Mouse (Mus musculus): ENCODE measurements around the gene Syn2.

Syn2 gene

GRCm38 (mm10) chr6:115134501-115135331 is at the start of gene Syn2:
TSS of gene Syn2 (plus strand) at chr6:115134902.
- peak; percentile 92 to 94 for DNase-seq (ENCODE audit: low spot score in 2 of 2)

GRCm38 (mm10) chr6:115085274-115085841 is 49.3 kb upstream of the Syn2 start:
- DNase-seq (ENCODE audit: low spot score in 2 of 2): peak; percentile 81 to 91

GRCm38 (mm10) chr6:115088314-115089106 is 46.2 kb upstream of the Syn2 start:
- no peak for DNase-seq (ENCODE audit: low spot score in 2 of 2)

GRCm38 (mm10) chr6:115091737-115092136 is 43.0 kb upstream of the Syn2 start:
- no peak for DNase-seq (ENCODE audit: low spot score in 2 of 2)

- no peak for DNase-seq (ENCODE audit: low spot score in 2 of 2)
Observed at GRCm38 (mm10) chr6:115102542-115102941, 32.2 kb upstream of the Syn2 start.

- no peak for DNase-seq (ENCODE audit: low spot score in 2 of 2)
Observed at GRCm38 (mm10) chr6:115111426-115111825, 23.3 kb upstream of the Syn2 start.

GRCm38 (mm10) chr6:115122181-115122580 is 12.5 kb upstream of the Syn2 start:
- DNase-seq (ENCODE audit: low spot score in 2 of 2): peak; percentile 32 to 69

- DNase-seq (ENCODE audit: low spot score in 2 of 2): peak; percentile 71 to 76
Observed at GRCm38 (mm10) chr6:115123262-115124201, 11.2 kb upstream of the Syn2 start.

GRCm38 (mm10) chr6:115124675-115125357 is 9.9 kb upstream of the Syn2 start:
- DNase-seq (ENCODE audit: low spot score in 2 of 2): peak; percentile 61 to 76

GRCm38 (mm10) chr6:115125358-115125720 is 9.4 kb upstream of the Syn2 start:
- no peak for DNase-seq (ENCODE audit: low spot score in 2 of 2)

GRCm38 (mm10) chr6:115126232-115126785 is 8.4 kb upstream of the Syn2 start:
- DNase-seq (ENCODE audit: low spot score in 2 of 2): peak; percentile 48 to 72

GRCm38 (mm10) chr6:115126851-115127250 is 7.9 kb upstream of the Syn2 start:
- no peak for DNase-seq (ENCODE audit: low spot score in 2 of 2)

GRCm38 (mm10) chr6:115127255-115127824 is 7.4 kb upstream of the Syn2 start:
- no peak for DNase-seq (ENCODE audit: low spot score in 2 of 2)

- no peak for DNase-seq (ENCODE audit: low spot score in 2 of 2)
Observed at GRCm38 (mm10) chr6:115135332-115135649, 589 bp downstream of the Syn2 start.

GRCm38 (mm10) chr6:115136156-115136555 is 1.5 kb downstream of the Syn2 start:
- no peak for DNase-seq (ENCODE audit: low spot score in 2 of 2)

- DNase-seq (ENCODE audit: low spot score in 2 of 2): no peak
Observed at GRCm38 (mm10) chr6:115141446-115141845, 6.7 kb downstream of the Syn2 start.

- DNase-seq (ENCODE audit: low spot score in 2 of 2): peak in 1 of 2 experiments; percentile 44
Observed at GRCm38 (mm10) chr6:115161175-115161574, 26.5 kb downstream of the Syn2 start.

- no peak for DNase-seq (ENCODE audit: low spot score in 2 of 2)
Observed at GRCm38 (mm10) chr6:115165863-115166470, 31.3 kb downstream of the Syn2 start.

GRCm38 (mm10) chr6:115168921-115169320 is 34.2 kb downstream of the Syn2 start:
- DNase-seq (ENCODE audit: low spot score in 2 of 2): peak; percentile 71 to 90

GRCm38 (mm10) chr6:115169518-115169917 is 34.8 kb downstream of the Syn2 start:
- no peak for DNase-seq (ENCODE audit: low spot score in 2 of 2)

Measured in frontal cortex, postnatal 36 days (tissue).